Mouse (Mus musculus) thymus, adult 2 months (tissue): ENCODE data around the gene B3galt4. TPM values are rescaled to one million over a fixed set of nuclear protein-coding genes. Genes with fewer than 3 reads are reported as not detected.

Experiments used
- DNase-seq: peaks from one replicate; pipeline ENCODE4 v3.0.0; 2021
- H3K27ac ChIP-seq: fragments of 200-500 bp; 2 replicates; pipeline ENCODE4 v1.5.1; 2012; ENCODE audit warnings: low read length, control low read depth; ENCODE audit not compliant: control insufficient read depth, insufficient read depth
- H3K27me3 ChIP-seq: fragments of 200-500 bp; 2 replicates; pipeline ENCODE4 v1.6.1; 2012; ENCODE audit warnings: mild to moderate bottlenecking, low read length, moderate library complexity, mixed read lengths; ENCODE audit not compliant: control insufficient read depth, insufficient read depth
- H3K36me3 ChIP-seq: fragments of 200-500 bp; 2 replicates; pipeline ENCODE4 v1.6.1; 2012; ENCODE audit warnings: mild to moderate bottlenecking, low read length, moderate library complexity; ENCODE audit not compliant: control insufficient read depth, insufficient read depth
- H3K4me1 ChIP-seq: fragments of 200-500 bp; replicated peaks from 2 replicates; pipeline ENCODE4 v1.6.1; 2012; ENCODE audit warnings: low read length; ENCODE audit not compliant: control insufficient read depth, insufficient read depth
- H3K4me3 ChIP-seq: fragments of 200-500 bp; 2 replicates; pipeline ENCODE4 v1.5.1; 2012; ENCODE audit warnings: mild to moderate bottlenecking, low read length, control low read depth, moderate library complexity; ENCODE audit not compliant: control insufficient read depth, insufficient read depth
- CTCF ChIP-seq: fragments of 200-500 bp; IDR thresholded peaks from 2 replicates; pipeline ENCODE4 v1.5.1; 2012; ENCODE audit warnings: mild to moderate bottlenecking, control low read depth, low read length, moderate library complexity, borderline replicate concordance; ENCODE audit not compliant: control insufficient read depth, poor library complexity, insufficient read depth; ENCODE audit errors: extremely low read depth
- POLR2A ChIP-seq: fragments of 200-500 bp; IDR thresholded peaks from 2 replicates; pipeline ENCODE4 v1.6.1; 2012; ENCODE audit warnings: mild to moderate bottlenecking, low read length, control low read depth, moderate library complexity; ENCODE audit not compliant: control insufficient read depth, poor library complexity, insufficient read depth; ENCODE audit errors: extremely low read depth
- WGBS: fragments of 180-500 bp; shearing (Covaris S2); methylation state at CpG from one replicate; pipeline ENCODE4 v1.1.7; 2018; 5-methylcytosine and 5-hydroxymethylcytosine counted together
- polyA plus RNA-seq: library from polyadenylated mRNA; depleted of rRNA; stranded (reverse); fragments of >200 nt; gene quantifications from 2 replicates; pipeline ENCODE4 v1.2.3, GENCODE M21; 2012

The B3galt4 gene
- polyA plus RNA-seq, 1 experiment = 25.8 TPM

DNA sequence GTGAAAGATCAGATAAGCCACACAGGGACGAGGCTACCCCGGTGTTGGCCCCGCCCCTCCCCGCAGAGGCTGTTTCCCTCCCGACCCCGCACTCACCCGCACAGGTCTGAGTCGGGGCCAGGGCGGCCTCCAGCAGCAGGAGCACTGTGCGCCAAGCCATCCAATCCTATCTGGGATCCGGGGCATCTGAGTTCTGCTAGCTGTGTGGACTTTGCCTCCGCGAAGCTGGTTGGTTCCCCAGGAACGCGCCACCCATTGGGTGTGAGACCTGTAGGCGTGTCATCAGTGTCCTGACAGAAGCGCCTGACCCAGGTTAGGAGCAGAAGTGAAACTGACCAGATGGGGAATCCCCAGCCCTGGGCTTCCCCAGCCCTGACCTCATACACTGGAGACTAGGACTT is 27.3 kb upstream of the B3galt4 start:
- TF ChIP-seq POLR2A = no peak
- TF ChIP-seq CTCF = no peak
- Histone ChIP-seq H3K4me3 (peak overlapping the region; percentile 58), H3K27ac (peak overlapping the region; percentile 69), H3K27me3 (no peaks in the 10 kb centered on the region), H3K4me1 (peaks cover 28% of the 10 kb centered on the region), H3K36me3 (no peaks in the 10 kb centered on the region)
- peak; percentile 51 for DNase-seq
- WGBS = 1% methylated on average over 17 of the region's 17 CpGs

DNA sequence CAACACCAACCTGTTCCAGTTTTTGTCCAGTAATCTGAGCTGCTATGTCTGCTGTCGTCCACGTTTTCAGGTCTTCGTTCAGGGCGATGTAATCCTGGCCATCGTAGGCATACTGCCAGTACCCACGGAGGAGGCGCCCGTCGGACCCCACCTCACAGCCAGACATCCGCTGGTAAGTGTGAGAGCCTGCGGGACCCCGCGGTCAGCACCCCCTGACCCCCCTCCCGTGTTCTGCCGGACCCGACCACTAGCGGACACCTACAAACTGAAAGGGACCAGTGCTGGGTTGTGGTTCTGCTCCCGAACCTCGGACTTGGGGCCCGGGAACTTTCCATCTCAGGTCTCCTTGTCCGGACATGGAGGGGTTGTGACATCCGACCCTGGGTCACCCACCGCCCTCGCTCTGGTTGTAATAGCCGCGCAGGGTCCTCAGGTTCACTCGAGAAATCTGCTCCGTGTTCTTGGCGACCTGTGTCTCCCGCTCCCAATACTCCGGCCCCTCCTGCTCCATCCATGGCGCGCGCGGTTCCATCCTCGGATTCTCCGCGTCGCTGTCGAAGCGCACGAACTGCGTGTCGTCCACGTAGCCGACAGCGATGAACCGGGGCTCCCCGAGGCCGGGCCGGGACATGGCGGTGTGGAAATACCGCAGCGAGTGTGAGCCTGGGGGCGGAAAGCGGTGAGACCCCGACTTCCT is 26.7 kb upstream of the B3galt4 start:
- H3K27ac ChIP-seq = no peak overlapping the region
- no peaks in the 10 kb centered on the region for H3K36me3 ChIP-seq
- TF ChIP-seq CTCF (0 out of 2 replicates have a peak, but pooled peaks have one; percentile 11), POLR2A (no peak)
- 10% methylated on average over 57 of the region's 57 CpGs for WGBS
- DNase-seq = no peak
- H3K4me3 ChIP-seq = peak overlapping the region; percentile 58
- H3K4me1 ChIP-seq = peaks cover 28% of the 10 kb centered on the region
- no peaks in the 10 kb centered on the region for H3K27me3 ChIP-seq

DNA sequence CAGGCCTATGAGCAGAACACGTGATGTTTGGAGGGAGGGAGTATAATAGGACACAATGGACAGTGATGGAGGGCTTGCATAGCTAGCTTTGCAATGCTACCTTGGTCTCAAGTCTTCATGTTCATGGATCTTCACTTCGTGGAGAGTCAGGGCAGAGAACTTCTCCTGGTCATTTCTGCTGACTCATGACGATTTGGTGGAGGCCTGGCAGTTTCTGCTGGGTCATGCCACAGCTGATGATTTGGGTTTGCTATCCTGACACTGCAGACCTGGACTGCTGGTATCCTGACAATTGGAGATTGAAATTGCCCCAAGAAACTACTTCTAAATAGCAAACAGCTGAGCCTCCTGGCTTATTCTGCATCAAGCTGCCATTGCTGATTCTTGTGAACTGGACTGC is 22.3 kb upstream of the B3galt4 start:
- Histone ChIP-seq H3K4me3 (no peak overlapping the region), H3K36me3 (no peaks in the 10 kb centered on the region), H3K27me3 (no peaks in the 10 kb centered on the region), H3K4me1 (peaks cover 8% of the 10 kb centered on the region), H3K27ac (no peak overlapping the region)
- TF ChIP-seq POLR2A = no peak
- no peak for TF ChIP-seq CTCF
- 78% methylated on average over 3 of the region's 3 CpGs for whole genome bisulfite sequencing
- no peak for DNase-seq

DNA sequence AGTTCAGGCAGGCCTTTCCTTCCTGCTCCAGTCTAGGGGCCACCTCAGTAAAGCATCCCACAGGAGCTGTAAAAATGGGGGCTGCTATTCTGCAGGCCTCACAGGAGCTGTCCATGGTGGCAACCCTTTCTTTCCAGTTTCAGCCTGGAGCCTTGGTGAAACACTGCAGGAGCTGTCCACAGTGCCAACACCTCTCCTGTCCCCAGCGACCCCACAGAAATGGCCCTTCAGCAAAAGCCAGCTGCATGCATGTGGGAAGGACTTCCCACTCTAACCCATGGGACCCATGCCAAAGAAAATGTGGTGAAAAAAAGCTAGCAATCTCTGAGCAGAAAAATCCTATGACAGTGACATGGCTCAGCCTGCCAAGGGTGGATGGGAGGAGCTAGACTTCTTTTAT is 21.4 kb upstream of the B3galt4 start:
- DNase-seq = no peak
- Histone ChIP-seq H3K4me1 (peaks cover 2% of the 10 kb centered on the region), H3K27me3 (no peaks in the 10 kb centered on the region), H3K4me3 (no peak overlapping the region), H3K27ac (no peak overlapping the region), H3K36me3 (no peaks in the 10 kb centered on the region)
- WGBS = 41% methylated on average over 1 of the region's 1 CpGs
- TF ChIP-seq POLR2A (no peak), CTCF (no peak)

DNA sequence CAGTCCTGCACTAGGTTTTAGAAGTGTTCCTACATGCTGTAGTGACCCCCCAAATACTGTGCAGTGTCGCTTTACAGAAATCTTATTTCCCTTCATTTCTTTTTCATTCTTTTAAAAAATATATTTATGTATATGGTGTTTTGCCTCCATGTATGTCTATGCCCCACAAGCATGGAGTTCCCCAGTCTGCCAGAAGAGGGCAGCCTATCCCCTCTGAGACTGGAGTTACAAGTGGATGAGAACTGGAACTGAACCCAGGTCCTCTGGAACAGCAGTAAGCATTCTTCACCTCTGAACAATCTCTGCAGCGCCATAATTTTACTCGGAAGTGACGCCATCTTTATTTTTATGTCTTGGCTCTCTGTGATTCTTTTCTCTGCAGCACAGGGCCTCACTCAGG is 18.1 kb upstream of the B3galt4 start:
- 89% methylated on average over 4 of the region's 4 CpGs for WGBS
- no peak overlapping the region for H3K27ac ChIP-seq
- no peaks in the 10 kb centered on the region for H3K4me1 ChIP-seq
- no peak for TF ChIP-seq CTCF
- TF ChIP-seq POLR2A = no peak
- no peaks in the 10 kb centered on the region for H3K27me3 ChIP-seq
- peaks cover 11% of the 10 kb centered on the region for H3K36me3 ChIP-seq
- no peak for DNase-seq
- no peak overlapping the region for H3K4me3 ChIP-seq

DNA sequence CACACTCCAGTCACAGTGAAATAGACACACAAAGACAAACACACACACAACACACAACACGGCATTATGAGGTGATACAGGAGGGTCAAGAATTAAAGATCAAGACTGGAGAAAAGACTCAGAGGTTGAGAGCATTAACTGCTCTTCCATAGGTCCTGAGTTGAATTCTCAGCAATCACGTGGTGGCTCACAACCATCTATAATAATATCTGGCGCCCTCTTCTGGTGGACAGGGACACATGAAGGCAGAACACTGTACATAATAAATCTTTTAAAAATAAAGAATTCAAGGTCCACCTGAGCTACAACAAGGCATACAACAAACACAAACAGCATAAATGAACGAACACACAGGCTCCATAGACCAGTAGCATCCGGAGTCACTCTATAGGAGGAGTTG is 17.6 kb upstream of the B3galt4 start:
- 31% methylated on average over 5 of the region's 5 CpGs for WGBS
- no peaks in the 10 kb centered on the region for H3K27me3 ChIP-seq
- no peak overlapping the region for H3K4me3 ChIP-seq
- H3K4me1 ChIP-seq = no peaks in the 10 kb centered on the region
- no peak overlapping the region for H3K27ac ChIP-seq
- TF ChIP-seq CTCF (no peak), POLR2A (no peak)
- peak; percentile 52 for DNase-seq
- H3K36me3 ChIP-seq = peaks cover 11% of the 10 kb centered on the region

DNA sequence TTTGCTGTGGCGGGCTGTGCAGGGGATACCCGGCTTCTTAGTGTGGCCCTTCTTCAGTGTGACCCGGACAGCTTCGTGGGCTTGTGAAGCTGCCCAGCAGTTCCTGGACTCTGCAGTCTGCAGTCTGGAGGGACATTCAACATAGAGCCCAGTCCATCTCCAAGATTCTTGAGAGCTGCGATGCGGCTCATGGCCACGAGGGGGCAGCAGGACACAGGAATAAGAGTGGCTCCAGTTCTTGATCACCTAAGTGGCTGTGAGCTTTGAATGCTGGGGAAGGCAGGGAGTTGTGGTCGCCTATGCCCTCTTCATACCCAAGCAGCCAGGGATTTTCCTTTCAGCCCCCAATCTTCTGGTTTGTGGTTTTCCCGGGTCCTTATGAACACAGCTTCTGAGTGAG is 17.2 kb upstream of the B3galt4 start:
- H3K27ac ChIP-seq = no peak overlapping the region
- no peaks in the 10 kb centered on the region for H3K27me3 ChIP-seq
- WGBS = under 1% methylated on average over 9 of the region's 9 CpGs
- H3K36me3 ChIP-seq = peaks cover 11% of the 10 kb centered on the region
- TF ChIP-seq POLR2A = 0 out of 2 replicates have a peak, but pooled peaks have one; percentile 26
- peak; percentile 90; the same call in 1 of the 2 replicates for TF ChIP-seq CTCF
- H3K4me3 ChIP-seq = no peak overlapping the region
- H3K4me1 ChIP-seq = no peaks in the 10 kb centered on the region
- peak; percentile 75 for DNase-seq
